Mouse (Mus musculus) kidney, postnatal 10 days (tissue): Measurements from ENCODE around the gene Casp9.
"Not testable (repeated sequence)": the region's sequence is repeated elsewhere in the genome, so short reads cannot be mapped to it uniquely, and the experiment has no call there.

Experiments used
- DNase-seq: peaks from one replicate; pipeline ENCODE4 v3.0.0; 2021; ENCODE audit warnings: mixed read lengths

Casp9 gene

GRCm38 (mm10) chr4:141793282-141794151, at the start of gene Casp9:
Gene Casp9, plus strand, starts transcription at chr4:141793612.
- peak; percentile 99 for DNase-seq

GRCm38 (mm10) chr4:141746578-141747346, 46.6 kb upstream of the Casp9 start, which contains the start of gene Agmat:
Gene Agmat, plus strand, starts transcription at chr4:141746672.
- DNase-seq = no peak

GRCm38 (mm10) chr4:141749557-141749956, 43.9 kb upstream of the Casp9 start:
- DNase-seq = no peak

DNA sequence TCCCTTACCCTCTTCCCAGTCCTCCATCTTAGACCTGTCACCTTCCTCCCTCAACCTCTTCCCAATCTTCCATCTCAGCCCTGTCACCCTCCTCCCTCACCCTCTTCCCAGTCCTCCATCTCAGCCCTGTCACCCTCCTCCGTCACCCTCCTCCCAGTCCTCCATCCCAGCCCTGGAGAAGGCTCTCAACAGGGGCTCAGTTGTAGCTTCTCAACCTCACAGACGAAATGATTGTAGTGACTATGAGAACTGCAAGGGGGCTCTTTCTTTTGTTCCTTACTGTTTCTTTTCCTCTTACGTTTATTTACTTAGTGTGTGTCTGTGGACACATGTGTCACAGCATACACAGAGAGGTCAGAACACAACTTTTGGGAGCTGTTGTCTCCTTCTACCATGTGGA, 42.6 kb upstream of the Casp9 start:
- DNase-seq = no peak

GRCm38 (mm10) chr4:141751419-141752075, 41.9 kb upstream of the Casp9 start:
- no peak for DNase-seq

- no peak for DNase-seq
Observed at GRCm38 (mm10) chr4:141752076-141752421, 41.4 kb upstream of the Casp9 start.

- peak; percentile 25 for DNase-seq
Observed at GRCm38 (mm10) chr4:141755375-141755930, 38.0 kb upstream of the Casp9 start.

DNA sequence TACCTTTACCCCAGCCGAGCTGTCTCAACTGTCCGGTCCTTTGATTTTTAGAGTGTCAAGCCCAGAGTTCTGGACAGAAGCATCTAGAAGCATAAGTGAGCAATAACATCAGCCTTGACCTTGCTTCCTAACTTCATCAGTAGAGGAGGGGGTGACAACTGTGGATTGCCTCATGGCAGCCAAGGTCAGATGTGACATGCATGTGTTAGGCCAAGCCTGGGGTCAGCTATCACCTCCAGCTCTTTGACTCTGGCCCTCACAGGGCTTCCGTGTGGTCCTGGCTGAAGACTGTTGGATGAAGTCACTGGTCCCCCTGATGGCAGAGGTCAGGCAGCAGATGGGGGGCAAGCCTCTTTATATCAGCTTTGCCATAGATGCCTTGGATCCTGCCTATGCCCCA, 36.3 kb upstream of the Casp9 start:
- no peak for DNase-seq

- DNase-seq = no peak
Observed at GRCm38 (mm10) chr4:141758874-141759542, 34.4 kb upstream of the Casp9 start.

GRCm38 (mm10) chr4:141760942-141761341, 32.5 kb upstream of the Casp9 start:
- DNase-seq = peak; percentile 30

- no peak for DNase-seq
Observed at GRCm38 (mm10) chr4:141762102-141762598, 31.3 kb upstream of the Casp9 start.

- DNase-seq = no peak
Observed at GRCm38 (mm10) chr4:141763476-141763875, 29.9 kb upstream of the Casp9 start.

DNA sequence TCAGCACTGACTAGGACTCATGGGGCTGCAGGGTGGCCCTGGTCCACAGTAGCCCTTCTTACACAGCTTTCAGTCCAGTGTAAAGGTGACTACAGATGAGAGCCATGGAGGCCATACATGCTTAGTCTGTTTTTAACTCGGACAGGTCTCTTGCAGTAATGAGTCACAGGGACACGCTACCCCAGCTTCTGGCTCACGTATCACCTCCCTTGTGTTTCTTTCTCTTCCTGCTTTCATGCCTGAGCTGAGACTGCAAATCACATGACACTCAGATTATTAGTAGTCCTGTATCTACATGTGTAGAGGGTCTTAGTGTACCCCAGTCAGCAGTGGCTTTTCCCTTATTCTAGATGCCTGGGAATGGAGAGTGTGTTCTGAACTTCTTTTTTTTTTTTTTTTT, 28.4 kb upstream of the Casp9 start:
- no peak for DNase-seq

DNA sequence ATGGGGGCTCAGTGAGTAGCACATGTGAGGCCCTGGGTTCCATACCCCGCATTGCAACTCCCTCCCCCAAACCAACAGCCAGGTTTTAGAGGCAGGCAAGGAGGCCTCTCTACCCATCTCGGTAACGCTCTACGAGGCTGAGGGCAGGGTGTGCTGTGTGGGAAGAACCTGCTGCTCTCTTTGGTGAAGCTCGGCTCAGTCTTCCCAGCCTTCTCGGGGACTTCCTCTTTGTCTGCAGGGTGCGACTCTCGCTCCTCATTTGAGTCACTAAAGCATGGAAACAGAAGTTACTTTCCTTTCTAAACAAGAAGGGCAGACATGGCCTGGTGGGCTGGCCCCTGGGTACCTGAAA, 27.1 kb upstream of the Casp9 start:
- no peak for DNase-seq

GRCm38 (mm10) chr4:141766668-141767352, 26.6 kb upstream of the Casp9 start:
- peak; percentile 74 for DNase-seq

- peak; percentile 37 for DNase-seq
Observed at GRCm38 (mm10) chr4:141767353-141768036, 25.9 kb upstream of the Casp9 start.

GRCm38 (mm10) chr4:141769501-141770160, 23.8 kb upstream of the Casp9 start:
- DNase-seq = no peak

GRCm38 (mm10) chr4:141771823-141772222, 21.6 kb upstream of the Casp9 start:
- DNase-seq = no peak

DNA sequence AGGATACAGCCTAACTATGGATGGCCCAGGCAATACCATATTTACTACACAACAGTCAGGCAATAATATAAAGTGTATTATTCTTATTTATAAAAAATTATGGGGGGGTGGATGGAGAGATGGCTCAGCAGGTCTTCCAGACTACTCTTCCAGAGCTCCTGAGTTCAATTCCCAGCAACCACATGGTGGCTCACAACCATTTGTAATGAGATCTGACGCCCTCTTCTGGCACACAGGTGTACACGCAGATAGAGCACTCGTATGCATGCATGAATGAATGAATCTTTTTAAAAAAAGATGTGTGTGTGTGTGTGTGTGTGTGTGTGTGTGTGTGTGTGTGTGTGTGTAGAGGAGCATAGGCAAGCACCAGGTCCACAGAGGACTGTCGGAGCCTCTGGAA, 20.4 kb upstream of the Casp9 start:
- not testable (repeated sequence) for DNase-seq

GRCm38 (mm10) chr4:141779828-141780227, 13.6 kb upstream of the Casp9 start:
- no peak for DNase-seq
